Mouse (Mus musculus): Measurements from ENCODE around the gene Tiam2.
A peak's percentile ranks its signal among the peaks of the same experiment; 100 is the strongest.

Gene Tiam2

DNA sequence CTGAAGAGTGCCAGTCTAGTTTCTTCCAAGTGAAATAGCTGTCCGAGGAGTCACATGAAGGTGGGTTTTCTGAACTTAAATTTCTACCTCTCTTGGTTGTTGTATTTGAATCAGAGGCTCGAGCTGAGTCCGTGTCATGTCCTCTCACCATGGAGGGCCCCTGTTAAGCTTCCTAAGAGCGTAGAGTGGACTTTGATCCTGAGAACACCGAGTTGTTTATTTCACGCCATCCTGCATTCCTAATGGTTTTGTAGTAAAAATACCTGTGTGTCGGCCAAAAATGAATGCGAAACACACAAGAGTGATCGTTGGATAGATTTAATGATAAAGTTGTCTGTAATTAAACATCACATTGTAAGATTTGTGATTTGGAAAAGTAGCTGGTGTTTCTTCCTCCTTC is 128.5 kb downstream of the Tiam2 start:
- DNase-seq: no peak

GRCm38 (mm10) chr17:3457914-3458681 is 131.7 kb downstream of the Tiam2 start:
- no peak for DNase-seq

GRCm38 (mm10) chr17:3465861-3466260 is 139.5 kb downstream of the Tiam2 start:
- DNase-seq: no peak

DNA sequence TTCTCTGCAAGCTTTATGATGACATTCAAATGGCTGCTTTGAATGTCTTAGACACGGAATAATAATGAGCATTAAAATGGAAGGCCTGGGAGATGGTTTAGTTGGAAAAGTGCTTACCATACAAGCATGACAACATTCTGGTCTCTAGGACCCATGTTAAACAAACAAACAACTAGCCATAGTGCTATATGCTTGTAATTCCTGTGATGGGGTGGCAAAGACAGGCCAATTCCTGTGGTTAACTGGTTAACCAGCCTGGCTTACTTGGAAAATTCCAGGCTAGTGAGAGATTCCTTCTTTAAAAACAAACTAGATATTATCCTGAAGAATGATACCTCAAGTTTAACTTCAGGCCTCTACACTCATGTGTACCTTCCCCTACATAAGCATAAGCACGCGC is 140.3 kb downstream of the Tiam2 start:
- no peak for DNase-seq

- DNase-seq: no peak
These were observed 141.4 kb downstream of the Tiam2 start for GRCm38 (mm10) chr17:3467636-3468324.

GRCm38 (mm10) chr17:3472018-3472417 is 145.6 kb downstream of the Tiam2 start:
- no peak for DNase-seq

DNA sequence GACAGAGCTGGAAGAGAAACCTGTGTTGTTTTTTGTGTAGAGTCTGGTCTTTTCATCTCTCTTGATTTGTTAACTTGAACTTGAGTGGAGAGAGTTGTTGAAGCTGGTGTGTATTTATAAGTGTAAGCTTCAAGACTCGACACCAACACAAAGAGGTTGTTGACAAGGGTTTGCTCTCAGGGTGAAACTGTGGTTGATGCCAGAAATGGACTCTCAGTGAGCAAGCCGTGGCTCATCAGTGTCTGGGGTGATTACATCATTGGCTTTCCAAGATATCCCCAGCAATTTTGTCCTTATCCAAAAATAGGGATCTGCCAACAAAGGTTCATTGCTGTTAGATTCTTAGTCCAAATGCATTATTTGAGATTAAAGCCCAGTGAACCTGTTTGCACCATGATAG is 150.2 kb downstream of the Tiam2 start:
- no peak for DNase-seq

DNA sequence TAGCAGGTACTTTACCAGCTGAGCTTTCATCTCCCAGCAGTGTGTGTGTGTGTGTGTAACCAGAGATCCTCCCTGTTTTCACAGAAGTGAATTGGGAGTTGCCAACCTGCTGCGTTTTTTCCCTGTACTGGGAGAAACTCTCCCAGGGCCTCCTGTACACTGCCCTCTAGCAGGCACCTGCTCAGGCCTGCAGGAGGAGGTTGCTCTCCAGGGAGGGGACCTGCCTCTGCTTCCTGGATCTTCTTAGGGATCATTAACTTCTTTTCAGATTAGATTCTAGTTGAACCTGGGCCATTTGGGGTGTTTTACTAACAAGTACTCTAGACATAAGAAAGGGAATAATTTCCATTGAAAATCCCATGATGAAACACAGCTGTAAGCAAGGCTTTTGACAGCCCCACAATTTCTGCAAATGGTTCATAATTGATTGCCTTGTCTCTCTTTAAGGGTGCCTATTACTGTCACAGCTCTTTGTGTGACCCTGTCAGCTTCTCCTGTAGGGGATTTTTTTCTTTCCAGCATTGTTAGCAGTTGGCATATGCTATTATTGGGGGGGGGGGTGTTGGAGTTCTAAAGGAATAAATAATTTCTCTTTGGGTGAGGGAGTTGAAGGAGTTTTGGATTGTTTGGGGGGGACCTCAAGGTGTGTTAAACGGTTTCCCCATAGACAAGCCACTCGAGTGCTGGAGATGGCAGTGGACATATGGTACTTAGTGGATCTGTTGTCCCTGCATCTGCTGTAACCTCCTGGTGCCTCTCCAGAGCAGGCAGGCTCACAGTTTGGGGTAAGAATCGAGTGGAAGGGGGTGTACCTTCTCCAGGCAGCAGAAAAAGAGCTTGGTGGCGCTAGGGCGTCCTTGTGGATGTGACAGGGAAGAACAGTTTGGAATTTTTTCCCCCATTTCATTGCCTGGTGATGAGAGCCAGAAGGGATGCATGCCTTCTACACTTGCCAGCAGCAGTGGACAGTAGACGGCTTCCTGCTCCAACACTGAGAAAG is 155.5 kb downstream of the Tiam2 start:
- no peak for DNase-seq

DNA sequence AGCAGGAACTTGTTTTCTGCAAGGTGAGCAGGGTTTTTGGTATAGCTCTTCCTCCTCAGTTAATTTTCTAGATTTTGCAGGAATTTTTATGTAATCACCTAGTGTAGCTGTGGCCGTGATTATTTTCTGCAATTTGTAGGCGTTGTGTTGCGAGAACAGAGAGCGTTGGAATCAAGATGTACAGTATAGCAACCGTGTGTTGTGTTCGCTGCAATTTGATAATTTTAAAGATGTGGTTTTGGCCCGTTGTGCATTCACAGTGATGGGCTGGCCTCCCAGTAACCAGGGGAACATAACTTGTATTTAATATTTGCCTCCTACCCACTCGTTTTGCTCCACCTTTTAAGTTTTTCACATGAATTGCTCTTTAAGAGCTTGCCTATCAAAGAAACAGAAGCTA is 156.7 kb downstream of the Tiam2 start:
- no peak for DNase-seq

- no peak for DNase-seq
These were observed 159.5 kb downstream of the Tiam2 start for GRCm38 (mm10) chr17:3485851-3486250.

GRCm38 (mm10) chr17:3487211-3487610 is 160.8 kb downstream of the Tiam2 start:
- no peak for DNase-seq

DNA sequence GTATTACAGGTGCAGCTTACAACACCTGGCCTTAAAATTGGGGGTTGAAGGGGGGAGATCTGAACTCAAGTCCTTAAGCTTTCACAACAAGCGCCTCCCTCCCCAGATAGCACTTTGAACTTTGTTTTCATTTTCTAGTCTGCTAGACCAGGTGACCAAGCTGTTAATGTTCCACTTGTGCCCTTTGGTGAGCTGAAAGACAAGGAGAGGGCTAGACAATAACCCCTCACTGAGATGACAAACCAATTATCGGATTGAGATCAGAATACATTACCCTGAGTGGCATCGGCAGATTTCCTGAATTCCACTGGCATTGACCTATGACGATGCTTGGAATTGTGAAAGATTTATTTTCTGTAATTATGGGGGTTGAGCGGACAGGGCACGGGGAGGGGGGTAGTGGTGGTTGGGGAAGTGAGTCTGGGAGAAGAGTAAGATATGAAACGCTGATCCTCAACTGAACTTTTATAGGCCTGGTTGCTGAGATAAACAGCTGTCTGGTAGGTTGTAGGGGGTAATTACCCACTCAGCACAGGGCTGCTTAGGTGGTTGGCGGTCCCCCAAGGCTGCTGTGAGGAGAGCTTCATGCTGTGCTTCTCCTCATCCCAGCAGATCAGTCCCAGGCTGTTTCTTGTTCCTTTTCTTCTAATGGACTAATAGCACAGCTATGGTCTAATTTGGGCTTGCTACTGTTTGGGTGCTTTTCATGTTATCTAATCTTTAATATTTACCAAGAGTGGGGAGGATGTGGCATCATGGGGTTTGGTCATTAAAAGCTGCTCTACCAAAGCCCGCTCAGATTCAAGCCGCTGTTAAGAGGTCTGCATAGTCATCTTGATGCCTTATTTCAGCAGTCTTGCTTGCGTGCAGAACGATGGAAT is 161.6 kb downstream of the Tiam2 start:
- DNase-seq: no peak

- no peak for DNase-seq
These were observed 164.0 kb downstream of the Tiam2 start for GRCm38 (mm10) chr17:3490216-3490895.

DNA sequence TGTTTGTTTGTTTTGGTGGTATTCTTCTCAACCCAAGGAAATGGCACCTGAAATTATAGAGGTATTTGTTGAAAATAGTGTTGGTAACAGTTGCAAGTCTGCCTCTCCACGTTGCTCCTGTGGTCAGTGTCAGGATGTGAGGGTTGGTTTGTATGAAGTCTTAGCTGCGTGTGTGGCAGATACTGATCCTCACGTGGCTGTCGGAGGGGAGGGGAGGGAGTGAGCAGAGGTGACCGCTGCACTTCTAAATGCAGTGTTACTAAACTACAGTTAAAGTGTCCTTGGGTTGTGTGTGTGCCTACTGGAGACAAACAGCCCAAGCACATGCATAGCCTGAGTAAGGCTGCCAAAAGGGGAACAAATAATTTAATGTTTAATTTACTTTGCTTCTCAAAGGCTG is 164.7 kb downstream of the Tiam2 start:
- no peak for DNase-seq

DNA sequence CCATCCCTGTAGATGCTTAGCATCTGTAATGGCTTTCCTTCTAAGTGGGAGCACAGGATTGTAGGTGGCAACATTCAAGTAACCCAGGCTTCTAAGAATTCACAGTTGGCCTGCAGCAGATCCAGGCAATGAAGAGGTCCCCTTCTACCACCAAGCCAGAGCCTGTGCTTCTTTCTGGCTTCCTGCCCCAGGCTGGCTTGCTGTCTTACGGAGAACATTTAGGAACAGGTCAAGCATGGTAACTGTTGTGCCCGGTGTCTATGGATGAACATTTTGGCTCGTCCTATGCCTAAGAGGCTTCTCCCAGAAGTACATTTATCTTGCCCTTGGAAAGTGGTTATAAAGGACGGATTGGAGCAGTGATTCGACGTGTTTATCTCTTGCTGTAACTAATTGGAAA is 165.3 kb downstream of the Tiam2 start:
- DNase-seq: no peak

DNA sequence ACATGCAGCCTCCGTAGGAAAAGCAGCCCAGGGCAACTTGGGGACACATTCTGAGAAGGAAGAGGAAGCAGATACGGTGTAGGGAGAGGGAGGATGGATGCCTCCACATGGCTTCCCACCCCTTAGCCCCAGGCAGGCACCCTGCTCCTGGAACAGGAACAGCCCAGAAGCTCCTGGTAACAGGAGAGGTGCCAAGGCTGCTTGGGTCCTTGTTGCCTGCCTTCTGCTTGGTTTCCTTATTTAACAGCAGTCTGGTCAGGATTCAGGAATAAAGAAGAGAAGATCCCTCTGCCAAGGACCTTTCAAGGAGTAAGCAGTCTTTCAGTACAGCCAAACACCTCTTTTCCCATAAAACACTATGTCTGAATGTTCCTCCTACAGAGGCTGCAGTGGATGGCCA is 169.2 kb downstream of the Tiam2 start:
- no peak for DNase-seq

DNA sequence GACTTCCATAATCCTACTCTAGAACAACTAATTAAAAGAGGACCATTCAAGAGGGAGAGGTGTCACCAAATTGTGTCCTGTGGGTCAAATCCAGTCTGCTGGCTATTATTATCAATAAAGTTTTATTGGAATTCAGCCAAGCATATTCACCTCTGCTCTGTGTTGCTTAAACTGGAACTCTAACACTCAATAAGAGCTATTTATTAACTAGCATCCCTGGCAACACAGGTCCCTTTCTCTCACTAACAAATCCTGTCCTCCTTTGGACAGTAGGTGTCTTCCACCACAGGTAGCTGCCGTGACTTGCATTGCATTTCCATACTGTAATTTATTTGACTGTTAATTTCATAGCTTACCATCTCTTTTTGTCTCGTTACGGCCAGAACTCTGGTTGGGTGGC is 169.7 kb downstream of the Tiam2 start:
- DNase-seq: no peak

DNA sequence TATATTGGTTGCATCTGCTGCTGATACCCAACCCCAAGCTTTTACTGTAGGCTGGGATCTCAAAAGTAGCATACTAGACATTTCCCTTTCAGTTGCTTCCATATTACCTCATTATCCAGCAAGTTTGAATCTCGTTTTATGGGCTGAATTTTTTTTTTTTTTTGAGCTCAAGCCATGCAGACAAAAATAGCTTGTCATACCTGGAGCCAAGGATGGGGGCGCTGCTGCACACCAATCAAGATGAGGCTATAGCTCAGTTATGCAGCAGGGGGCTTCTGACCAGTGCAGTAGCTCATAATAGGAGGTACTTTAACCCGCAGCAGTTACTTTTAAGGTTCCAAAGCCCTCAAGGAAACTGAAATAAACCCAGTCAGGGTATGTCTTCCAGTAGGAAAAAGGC is 171.7 kb downstream of the Tiam2 start:
- DNase-seq: peak; percentile 32 to 42

DNA sequence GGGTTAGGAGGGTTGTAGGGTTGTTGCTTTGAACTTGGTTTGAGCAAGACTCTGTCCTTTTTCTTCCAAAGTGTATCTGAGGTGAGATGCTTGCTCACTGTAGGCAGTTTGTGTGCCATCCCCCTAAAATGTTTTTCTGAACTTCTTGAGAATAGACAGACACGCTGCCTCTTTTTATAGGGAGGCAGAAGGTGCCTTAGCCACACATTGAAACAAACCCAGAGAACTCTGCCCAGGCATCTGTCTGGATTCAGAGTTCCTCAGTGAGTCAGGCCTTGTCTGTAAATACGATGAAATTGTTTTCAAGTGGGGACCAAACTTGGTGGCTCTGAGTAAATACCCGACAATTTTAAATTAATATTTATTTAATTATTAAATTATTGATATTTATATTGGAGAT is 172.2 kb downstream of the Tiam2 start:
- no peak for DNase-seq

- DNase-seq: no peak
These were observed 173.1 kb downstream of the Tiam2 start for GRCm38 (mm10) chr17:3499468-3499867.

- no peak for DNase-seq
These were observed 173.7 kb downstream of the Tiam2 start for GRCm38 (mm10) chr17:3500076-3500475.

GRCm38 (mm10) chr17:3500936-3501335 is 174.6 kb downstream of the Tiam2 start:
- DNase-seq: no peak

Measured in B cell, adult 2 months (primary cell).